Mouse (Mus musculus): ENCODE measurements around the gene Cnih3. TPM values are rescaled to one million over a fixed set of nuclear protein-coding genes. Genes with fewer than 3 reads are reported as not detected.

The Cnih3 gene
- polyA plus RNA-seq, 2 experiments, result 0.58 to 0.64 TPM

- Histone ChIP-seq H3K4me2 (replicated peaks; ENCODE audit: low read depth, low read length, severe bottlenecking) (no peak overlapping the region), H3K9me3 (ENCODE audit: control insufficient read depth, low read length) (no peaks in the 10 kb centered on the region; the same call in 1 of the 2 replicates), H3K36me3 (ENCODE audit: control insufficient read depth, insufficient read depth, low read length) (no peaks in the 10 kb centered on the region), H3K27me3 (ENCODE audit: control insufficient read depth, insufficient read depth, low read length) (no peaks in the 10 kb centered on the region), H3K27ac (replicated peaks; ENCODE audit: low read depth, low read length) (no peak overlapping the region), H3K4me1 (ENCODE audit: control insufficient read depth, insufficient read depth, low read length) (no peaks in the 10 kb centered on the region), H3K4me3 (replicated peaks; ENCODE audit: low read length) (no peak overlapping the region), H3K9ac (ENCODE audit: low read depth, low read length, severe bottlenecking) (no peak overlapping the region)
- no peak for DNase-seq (ENCODE audit: low spot score)
- ATAC-seq (ENCODE audit: low FRiP score, low read depth), result no peak
- no peak for TF ChIP-seq POLR2A (IDR thresholded peaks at IDR 0.05; ENCODE audit: borderline replicate concordance, extremely low read depth, insufficient read depth, insufficient read length)
- 90% methylated on average over 5 of the region's 5 CpGs for WGBS
Measured at GRCm38 (mm10) chr1:181335019-181335365, 17.4 kb upstream of the Cnih3 start.

GRCm38 (mm10) chr1:181335388-181335787 lies 17.0 kb upstream of the Cnih3 start:
- no peaks in the 10 kb centered on the region for H3K27me3 ChIP-seq (ENCODE audit: control insufficient read depth, insufficient read depth, low read length)
- no peaks in the 10 kb centered on the region; the same call in 1 of the 2 replicates for H3K9me3 ChIP-seq (ENCODE audit: control insufficient read depth, low read length)
- no peak overlapping the region for H3K9ac ChIP-seq (ENCODE audit: low read depth, low read length, severe bottlenecking)
- H3K27ac ChIP-seq (replicated peaks; ENCODE audit: low read depth, low read length), result no peak overlapping the region
- H3K4me3 ChIP-seq (replicated peaks; ENCODE audit: low read length), result no peak overlapping the region
- H3K36me3 ChIP-seq (ENCODE audit: control insufficient read depth, insufficient read depth, low read length), result no peaks in the 10 kb centered on the region
- 77% methylated on average over 4 of the region's 4 CpGs for WGBS
- H3K4me2 ChIP-seq (replicated peaks; ENCODE audit: low read depth, low read length, severe bottlenecking), result no peak overlapping the region
- DNase-seq (ENCODE audit: low spot score) (no peak), ATAC-seq (ENCODE audit: low FRiP score, low read depth) (no peak)
- no peaks in the 10 kb centered on the region for H3K4me1 ChIP-seq (ENCODE audit: control insufficient read depth, insufficient read depth, low read length)
- TF ChIP-seq POLR2A (IDR thresholded peaks at IDR 0.05; ENCODE audit: borderline replicate concordance, extremely low read depth, insufficient read depth, insufficient read length), result no peak

- Histone ChIP-seq H3K27me3 (ENCODE audit: control insufficient read depth, insufficient read depth, low read length) (no peaks in the 10 kb centered on the region), H3K4me2 (replicated peaks; ENCODE audit: low read depth, low read length, severe bottlenecking) (no peak overlapping the region), H3K36me3 (ENCODE audit: control insufficient read depth, insufficient read depth, low read length) (no peaks in the 10 kb centered on the region), H3K9ac (ENCODE audit: low read depth, low read length, severe bottlenecking) (no peak overlapping the region), H3K27ac (replicated peaks; ENCODE audit: low read depth, low read length) (no peak overlapping the region), H3K4me1 (ENCODE audit: control insufficient read depth, insufficient read depth, low read length) (no peaks in the 10 kb centered on the region), H3K9me3 (ENCODE audit: control insufficient read depth, low read length) (no peaks in the 10 kb centered on the region; the same call in 1 of the 2 replicates), H3K4me3 (replicated peaks; ENCODE audit: low read length) (no peak overlapping the region)
- 87% methylated on average over 6 of the region's 6 CpGs for WGBS
- ATAC-seq (ENCODE audit: low FRiP score, low read depth), result no peak
- no peak for DNase-seq (ENCODE audit: low spot score)
- TF ChIP-seq POLR2A (IDR thresholded peaks at IDR 0.05; ENCODE audit: borderline replicate concordance, extremely low read depth, insufficient read depth, insufficient read length), result no peak
Measured at GRCm38 (mm10) chr1:181336857-181337256, 15.6 kb upstream of the Cnih3 start.

- no peak overlapping the region for H3K4me2 ChIP-seq (replicated peaks; ENCODE audit: low read depth, low read length, severe bottlenecking)
- no peaks in the 10 kb centered on the region for H3K9me3 ChIP-seq (ENCODE audit: control insufficient read depth, low read length)
- H3K36me3 ChIP-seq (ENCODE audit: control insufficient read depth, insufficient read depth, low read length), result no peaks in the 10 kb centered on the region
- no peak overlapping the region for H3K27ac ChIP-seq (replicated peaks; ENCODE audit: low read depth, low read length)
- no peak overlapping the region for H3K4me3 ChIP-seq (replicated peaks; ENCODE audit: low read length)
- no peaks in the 10 kb centered on the region for H3K27me3 ChIP-seq (ENCODE audit: control insufficient read depth, insufficient read depth, low read length)
- WGBS, result 97% methylated on average over 6 of the region's 6 CpGs
- DNase-seq (ENCODE audit: low spot score) (no peak), ATAC-seq (ENCODE audit: low FRiP score, low read depth) (no peak)
- H3K4me1 ChIP-seq (ENCODE audit: control insufficient read depth, insufficient read depth, low read length), result no peaks in the 10 kb centered on the region
- no peak overlapping the region for H3K9ac ChIP-seq (ENCODE audit: low read depth, low read length, severe bottlenecking)
- no peak for TF ChIP-seq POLR2A (IDR thresholded peaks at IDR 0.05; ENCODE audit: borderline replicate concordance, extremely low read depth, insufficient read depth, insufficient read length)
Measured at GRCm38 (mm10) chr1:181339106-181339505, 13.3 kb upstream of the Cnih3 start.

GRCm38 (mm10) chr1:181345547-181345946 lies 6.9 kb upstream of the Cnih3 start:
- Histone ChIP-seq H3K27me3 (ENCODE audit: control insufficient read depth, insufficient read depth, low read length) (no peaks in the 10 kb centered on the region), H3K4me1 (ENCODE audit: control insufficient read depth, insufficient read depth, low read length) (no peaks in the 10 kb centered on the region), H3K36me3 (ENCODE audit: control insufficient read depth, insufficient read depth, low read length) (no peaks in the 10 kb centered on the region), H3K9me3 (ENCODE audit: control insufficient read depth, low read length) (no peaks in the 10 kb centered on the region), H3K9ac (ENCODE audit: low read depth, low read length, severe bottlenecking) (no peak overlapping the region), H3K4me2 (replicated peaks; ENCODE audit: low read depth, low read length, severe bottlenecking) (no peak overlapping the region), H3K27ac (replicated peaks; ENCODE audit: low read depth, low read length) (no peak overlapping the region), H3K4me3 (replicated peaks; ENCODE audit: low read length) (no peak overlapping the region)
- no peak for DNase-seq (ENCODE audit: low spot score)
- no peak for TF ChIP-seq POLR2A (IDR thresholded peaks at IDR 0.05; ENCODE audit: borderline replicate concordance, extremely low read depth, insufficient read depth, insufficient read length)
- whole genome bisulfite sequencing, result 25% methylated on average over 15 of the region's 15 CpGs
- no peak for ATAC-seq (ENCODE audit: low FRiP score, low read depth)

GRCm38 (mm10) chr1:181352043-181352366 lies 423 bp upstream of the Cnih3 start:
- DNase-seq (ENCODE audit: low spot score) (no peak), ATAC-seq (ENCODE audit: low FRiP score, low read depth) (no peak)
- peak overlapping the region; percentile 98 for H3K4me2 ChIP-seq (replicated peaks; ENCODE audit: low read depth, low read length, severe bottlenecking)
- no peaks in the 10 kb centered on the region for H3K9me3 ChIP-seq (ENCODE audit: control insufficient read depth, low read length)
- 3% methylated on average over 3 of the region's 3 CpGs for WGBS
- TF ChIP-seq POLR2A (IDR thresholded peaks at IDR 0.05; ENCODE audit: borderline replicate concordance, extremely low read depth, insufficient read depth, insufficient read length), result no peak
- peak overlapping the region; percentile 54 for H3K9ac ChIP-seq (ENCODE audit: low read depth, low read length, severe bottlenecking)
- peaks cover 47% of the 10 kb centered on the region for H3K27me3 ChIP-seq (ENCODE audit: control insufficient read depth, insufficient read depth, low read length)
- H3K27ac ChIP-seq (replicated peaks; ENCODE audit: low read depth, low read length), result no peak overlapping the region
- H3K36me3 ChIP-seq (ENCODE audit: control insufficient read depth, insufficient read depth, low read length), result no peaks in the 10 kb centered on the region
- H3K4me3 ChIP-seq (replicated peaks; ENCODE audit: low read length), result peak overlapping the region; percentile 52
- H3K4me1 ChIP-seq (ENCODE audit: control insufficient read depth, insufficient read depth, low read length), result peaks cover 12% of the 10 kb centered on the region

Measured in limb, embryonic 14.5 days (tissue).